Mouse (Mus musculus): ENCODE measurements around the gene Coq8a. TPM values are rescaled to one million over a fixed set of nuclear protein-coding genes. Genes with fewer than 3 reads are reported as not detected.
A peak's percentile ranks its signal among the peaks of the same experiment; 100 is the strongest.

The Coq8a gene
- polyA plus RNA-seq, 1 experiment from 2014 or later: 25.6 TPM

DNA sequence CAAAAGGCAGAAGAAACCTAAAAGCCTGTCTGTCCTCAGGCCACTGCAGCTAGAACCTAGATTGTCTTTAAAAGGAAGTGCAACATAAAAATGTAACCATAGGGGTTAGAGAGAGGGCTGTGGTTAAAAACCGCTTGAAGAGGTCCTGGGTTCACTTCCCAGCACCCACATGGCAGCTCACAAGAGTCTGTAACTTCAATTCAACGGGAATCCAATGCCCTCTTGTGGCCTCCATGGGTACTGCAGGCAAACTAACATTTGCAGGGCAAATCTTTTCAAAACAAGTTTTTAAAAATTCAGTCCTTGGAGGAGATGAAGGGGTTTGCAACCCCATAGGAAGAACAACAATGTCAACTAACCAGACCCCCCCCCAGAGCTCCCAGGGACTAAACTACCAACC, 31.2 kb upstream of the Coq8a start:
- H3K4me3 ChIP-seq (ENCODE audit: low read depth, low read length): no peak overlapping the region
- no peak overlapping the region for H3K27ac ChIP-seq (replicated peaks)
- no peaks in the 10 kb centered on the region for H3K9me3 ChIP-seq (ENCODE audit: control insufficient read depth, low read length)
- 30% methylated on average over 2 of the region's 2 CpGs for WGBS
- no peaks in the 10 kb centered on the region for H3K4me1 ChIP-seq (replicated peaks; ENCODE audit: control insufficient read depth, insufficient read depth)
- no peak overlapping the region for H3K4me2 ChIP-seq (replicated peaks; ENCODE audit: low read depth)
- no peak for ATAC-seq (ENCODE audit: low FRiP score, low TSS enrichment)
- DNase-seq (ENCODE audit: low spot score): peak; percentile 33
- H3K9ac ChIP-seq (ENCODE audit: low read length): no peak overlapping the region
- H3K27me3 ChIP-seq (ENCODE audit: control insufficient read depth, insufficient read depth, low read length): no peaks in the 10 kb centered on the region
- peaks cover 3% of the 10 kb centered on the region; the same call in 1 of the 2 replicates for H3K36me3 ChIP-seq (ENCODE audit: control insufficient read depth, insufficient read depth, low read length)
- TF ChIP-seq CTCF (IDR thresholded peaks at IDR 0.05; ENCODE audit: low read depth) (peak; percentile 77), EP300 (optimal IDR thresholded peaks at IDR 0.05) (no peak)

DNA sequence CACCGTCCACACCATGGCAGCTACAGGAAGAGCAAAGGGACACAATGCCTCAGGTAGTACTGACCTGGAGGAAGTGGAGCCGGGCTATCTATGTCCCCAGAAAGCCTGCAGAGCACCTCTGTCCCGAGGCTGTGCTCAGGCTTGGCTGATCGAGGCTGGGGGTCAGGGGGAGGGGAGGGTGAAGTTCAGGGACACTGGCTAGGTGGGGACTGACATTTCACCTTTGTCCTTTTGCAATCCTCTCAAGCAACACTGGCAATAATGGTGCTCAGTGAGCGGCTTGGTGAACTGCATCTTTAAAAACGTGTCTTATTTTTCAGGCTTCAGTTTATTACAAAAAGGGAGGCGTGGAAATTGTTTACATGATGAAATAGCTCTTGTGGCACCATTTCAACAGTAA, 30.5 kb upstream of the Coq8a start:
- Histone ChIP-seq H3K4me1 (replicated peaks; ENCODE audit: control insufficient read depth, insufficient read depth) (no peaks in the 10 kb centered on the region), H3K4me2 (replicated peaks; ENCODE audit: low read depth) (no peak overlapping the region), H3K36me3 (ENCODE audit: control insufficient read depth, insufficient read depth, low read length) (peaks cover 3% of the 10 kb centered on the region; the same call in 1 of the 2 replicates), H3K27ac (replicated peaks) (no peak overlapping the region), H3K27me3 (ENCODE audit: control insufficient read depth, insufficient read depth, low read length) (no peaks in the 10 kb centered on the region), H3K4me3 (ENCODE audit: low read depth, low read length) (no peak overlapping the region), H3K9me3 (ENCODE audit: control insufficient read depth, low read length) (no peaks in the 10 kb centered on the region), H3K9ac (ENCODE audit: low read length) (no peak overlapping the region)
- no peak for TF ChIP-seq CTCF (IDR thresholded peaks at IDR 0.05; ENCODE audit: low read depth)
- no peak for TF ChIP-seq EP300 (optimal IDR thresholded peaks at IDR 0.05)
- ATAC-seq (ENCODE audit: low FRiP score, low TSS enrichment): no peak
- 63% methylated on average over 7 of the region's 7 CpGs for WGBS
- DNase-seq (ENCODE audit: low spot score): no peak

DNA sequence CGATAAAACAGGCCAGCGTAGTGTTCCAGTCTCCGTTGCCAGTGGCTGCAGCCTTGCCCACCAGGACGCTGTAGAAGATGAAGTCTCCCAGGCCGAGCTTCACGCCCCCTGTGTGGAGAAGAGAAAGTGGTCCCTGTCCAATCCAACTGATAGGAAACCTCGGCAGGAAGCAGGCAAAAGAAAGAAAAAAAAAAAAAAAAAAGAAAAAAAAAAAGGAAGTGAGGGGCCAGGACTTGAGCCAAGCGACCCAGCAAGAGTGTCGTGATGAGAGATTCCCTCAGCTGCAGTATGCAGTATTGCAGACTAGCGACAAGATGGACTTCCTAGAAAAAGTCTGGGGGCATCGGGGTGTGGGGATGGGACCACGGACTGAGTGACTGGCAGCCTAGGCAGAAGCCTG, 29.5 kb upstream of the Coq8a start:
- ATAC-seq (ENCODE audit: low FRiP score, low TSS enrichment): no peak

DNA sequence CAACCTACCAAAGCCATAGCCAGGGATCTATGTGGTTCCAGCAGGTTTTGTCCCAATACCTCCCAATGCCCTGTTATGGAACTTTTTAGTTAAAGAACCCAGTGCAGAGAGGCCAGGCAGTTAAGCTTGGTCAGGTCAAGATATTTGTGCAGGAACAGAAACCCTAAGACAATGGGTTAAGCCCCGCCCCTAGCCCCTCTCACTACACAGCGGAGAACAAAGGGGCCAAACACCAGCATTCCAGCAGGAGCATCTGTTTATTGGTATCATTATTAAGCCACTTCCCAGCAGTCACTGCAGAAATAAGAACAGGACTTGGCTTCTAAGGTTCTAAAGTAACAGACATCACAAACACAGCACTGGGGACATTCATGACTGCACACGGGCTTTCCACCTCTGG, 27.4 kb upstream of the Coq8a start:
- TF ChIP-seq CTCF (IDR thresholded peaks at IDR 0.05; ENCODE audit: low read depth): no peak
- no peak for TF ChIP-seq EP300 (optimal IDR thresholded peaks at IDR 0.05)
- no peak for DNase-seq (ENCODE audit: low spot score)
- no peaks in the 10 kb centered on the region for H3K4me1 ChIP-seq (replicated peaks; ENCODE audit: control insufficient read depth, insufficient read depth)
- no peaks in the 10 kb centered on the region for H3K9me3 ChIP-seq (ENCODE audit: control insufficient read depth, low read length)
- H3K27ac ChIP-seq (replicated peaks): peak overlapping the region; percentile 69; the same call in 1 of the 2 replicates
- no peaks in the 10 kb centered on the region for H3K27me3 ChIP-seq (ENCODE audit: control insufficient read depth, insufficient read depth, low read length)
- ATAC-seq (ENCODE audit: low FRiP score, low TSS enrichment): no peak
- no peaks in the 10 kb centered on the region; the same call in 1 of the 2 replicates for H3K36me3 ChIP-seq (ENCODE audit: control insufficient read depth, insufficient read depth, low read length)
- WGBS: 87% methylated on average over 3 of the region's 3 CpGs
- H3K4me2 ChIP-seq (replicated peaks; ENCODE audit: low read depth): no peak overlapping the region
- H3K9ac ChIP-seq (ENCODE audit: low read length): peak overlapping the region; percentile 47; the same call in 1 of the 2 replicates
- no peak overlapping the region for H3K4me3 ChIP-seq (ENCODE audit: low read depth, low read length)

More for the DNA sequence above, 29.5 kb upstream of the Coq8a start:
- no peak overlapping the region for H3K4me3 ChIP-seq (ENCODE audit: low read depth, low read length)
- no peak for DNase-seq (ENCODE audit: low spot score)
- WGBS: 81% methylated on average over 12 of the region's 12 CpGs
- no peaks in the 10 kb centered on the region for H3K4me1 ChIP-seq (replicated peaks; ENCODE audit: control insufficient read depth, insufficient read depth)
- H3K9ac ChIP-seq (ENCODE audit: low read length): no peak overlapping the region
- H3K27me3 ChIP-seq (ENCODE audit: control insufficient read depth, insufficient read depth, low read length): no peaks in the 10 kb centered on the region
- no peaks in the 10 kb centered on the region for H3K9me3 ChIP-seq (ENCODE audit: control insufficient read depth, low read length)
- H3K36me3 ChIP-seq (ENCODE audit: control insufficient read depth, insufficient read depth, low read length): peaks cover 3% of the 10 kb centered on the region; the same call in 1 of the 2 replicates
- no peak overlapping the region for H3K4me2 ChIP-seq (replicated peaks; ENCODE audit: low read depth)
- no peak overlapping the region for H3K27ac ChIP-seq (replicated peaks)
- TF ChIP-seq EP300 (optimal IDR thresholded peaks at IDR 0.05): no peak
- no peak for TF ChIP-seq CTCF (IDR thresholded peaks at IDR 0.05; ENCODE audit: low read depth)

DNA sequence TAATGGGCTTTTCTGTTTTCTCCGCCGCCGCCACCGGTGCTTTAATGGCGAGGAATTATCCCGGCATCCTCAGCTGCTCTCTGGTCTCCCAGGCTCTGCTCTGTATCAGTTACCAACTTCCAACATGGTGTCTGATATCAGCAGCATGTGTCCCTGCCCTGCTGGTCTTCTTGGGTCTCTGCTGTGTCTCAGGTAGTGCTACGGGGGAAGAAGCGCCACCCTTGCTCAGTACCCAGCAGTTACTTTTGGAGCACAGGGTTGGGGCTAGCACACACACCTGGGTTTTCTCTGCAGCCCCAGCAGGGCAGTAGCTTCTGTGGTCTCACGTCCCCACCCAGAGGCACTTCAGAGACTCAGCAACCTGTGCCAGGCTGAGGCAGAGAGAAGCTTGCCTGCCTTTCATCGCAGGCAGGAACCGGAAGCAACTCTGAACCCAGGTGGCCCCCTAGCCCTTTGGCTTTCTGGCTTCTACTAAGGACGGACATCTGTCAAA, 26.9 kb upstream of the Coq8a start:
- Histone ChIP-seq H3K36me3 (ENCODE audit: control insufficient read depth, insufficient read depth, low read length) (no peaks in the 10 kb centered on the region; the same call in 1 of the 2 replicates), H3K9me3 (ENCODE audit: control insufficient read depth, low read length) (no peaks in the 10 kb centered on the region), H3K9ac (ENCODE audit: low read length) (peak overlapping the region; percentile 47), H3K27ac (replicated peaks) (peak overlapping the region; percentile 69), H3K4me2 (replicated peaks; ENCODE audit: low read depth) (peak overlapping the region; percentile 69), H3K27me3 (ENCODE audit: control insufficient read depth, insufficient read depth, low read length) (no peaks in the 10 kb centered on the region), H3K4me3 (ENCODE audit: low read depth, low read length) (peak overlapping the region; percentile 45), H3K4me1 (replicated peaks; ENCODE audit: control insufficient read depth, insufficient read depth) (no peaks in the 10 kb centered on the region)
- ATAC-seq (ENCODE audit: low FRiP score, low TSS enrichment) (peak; percentile 69), DNase-seq (ENCODE audit: low spot score) (peak; percentile 45)
- TF ChIP-seq EP300 (optimal IDR thresholded peaks at IDR 0.05): no peak
- TF ChIP-seq CTCF (IDR thresholded peaks at IDR 0.05; ENCODE audit: low read depth): peak; percentile 49; the same call in 1 of the 2 replicates
- WGBS: 4% methylated on average over 12 of the region's 12 CpGs

DNA sequence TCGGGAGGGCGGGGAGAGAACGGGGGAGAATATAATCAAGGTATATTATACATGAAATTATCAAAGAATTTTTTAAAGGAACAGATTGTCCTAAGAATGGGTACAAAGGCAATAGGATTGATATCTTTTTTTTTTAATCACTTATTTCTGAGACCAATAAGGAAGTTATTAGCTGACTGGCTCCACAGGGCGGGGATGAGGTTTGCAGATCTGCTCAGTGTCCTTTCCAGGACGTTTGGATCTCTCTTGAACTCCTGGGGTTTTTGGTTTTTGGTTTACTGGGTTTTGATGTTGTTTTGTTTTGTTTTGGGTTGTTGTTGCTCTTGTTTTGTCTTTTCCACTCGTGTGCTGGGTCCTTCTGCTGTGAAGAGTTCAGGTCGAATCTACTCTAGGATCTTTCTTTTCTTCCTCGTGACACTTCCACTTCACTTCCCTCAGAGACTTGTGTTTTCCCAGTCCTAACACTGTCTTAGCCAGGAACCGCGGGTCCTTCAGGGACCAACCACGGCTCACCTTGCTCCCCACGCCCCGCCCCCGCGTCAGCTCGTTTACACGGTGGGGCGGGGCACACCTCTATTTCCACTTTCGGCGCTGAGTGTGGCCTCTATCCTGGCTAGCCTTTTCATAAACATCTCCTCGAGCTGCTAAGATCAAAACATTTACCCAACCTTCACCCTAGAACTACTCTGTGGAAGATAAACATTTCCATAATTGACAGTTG, 26.3 kb upstream of the Coq8a start:
- H3K9ac ChIP-seq (ENCODE audit: low read length): peak overlapping the region; percentile 47
- H3K9me3 ChIP-seq (ENCODE audit: control insufficient read depth, low read length): no peaks in the 10 kb centered on the region
- TF ChIP-seq EP300 (optimal IDR thresholded peaks at IDR 0.05) (no peak), CTCF (IDR thresholded peaks at IDR 0.05; ENCODE audit: low read depth) (no peak)
- H3K27ac ChIP-seq (replicated peaks): peak overlapping the region; percentile 69
- no peaks in the 10 kb centered on the region; the same call in 1 of the 2 replicates for H3K36me3 ChIP-seq (ENCODE audit: control insufficient read depth, insufficient read depth, low read length)
- DNase-seq (ENCODE audit: low spot score) (peak; percentile 90), ATAC-seq (ENCODE audit: low FRiP score, low TSS enrichment) (peak; percentile 95)
- H3K27me3 ChIP-seq (ENCODE audit: control insufficient read depth, insufficient read depth, low read length): no peaks in the 10 kb centered on the region
- peak overlapping the region; percentile 69 for H3K4me2 ChIP-seq (replicated peaks; ENCODE audit: low read depth)
- 13% methylated on average over 21 of the region's 21 CpGs for WGBS
- H3K4me1 ChIP-seq (replicated peaks; ENCODE audit: control insufficient read depth, insufficient read depth): no peaks in the 10 kb centered on the region
- H3K4me3 ChIP-seq (ENCODE audit: low read depth, low read length): peak overlapping the region; percentile 45

All from stomach, postnatal 0 days (tissue).